Mouse (Mus musculus): ENCODE data around the gene Gm10964.
"Not testable (repeated sequence)": the region's sequence is repeated elsewhere in the genome, so short reads cannot be mapped to it uniquely, and the experiment has no call there.

Gene Gm10964

DNA sequence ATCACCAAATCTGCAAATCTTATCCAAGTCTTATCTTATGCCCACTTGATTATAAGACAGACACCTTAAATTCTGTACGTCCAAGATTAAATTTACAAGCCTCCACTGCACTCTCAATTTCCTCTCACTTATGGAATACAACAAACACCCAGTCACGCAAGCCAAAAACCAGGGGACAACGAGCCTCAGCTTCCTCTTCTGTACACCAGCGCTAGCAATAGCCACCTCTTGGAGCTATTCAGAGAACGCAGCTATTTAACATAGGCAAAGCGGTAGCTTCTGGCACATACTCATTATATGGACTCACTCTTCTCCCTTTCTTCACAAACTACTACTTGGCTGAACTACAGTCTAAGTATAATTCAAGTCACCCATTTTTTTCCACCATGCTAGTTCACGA lies 40.0 kb downstream of the Gm10964 start:
- DNase-seq (ENCODE audit: low spot score): no peak

DNA sequence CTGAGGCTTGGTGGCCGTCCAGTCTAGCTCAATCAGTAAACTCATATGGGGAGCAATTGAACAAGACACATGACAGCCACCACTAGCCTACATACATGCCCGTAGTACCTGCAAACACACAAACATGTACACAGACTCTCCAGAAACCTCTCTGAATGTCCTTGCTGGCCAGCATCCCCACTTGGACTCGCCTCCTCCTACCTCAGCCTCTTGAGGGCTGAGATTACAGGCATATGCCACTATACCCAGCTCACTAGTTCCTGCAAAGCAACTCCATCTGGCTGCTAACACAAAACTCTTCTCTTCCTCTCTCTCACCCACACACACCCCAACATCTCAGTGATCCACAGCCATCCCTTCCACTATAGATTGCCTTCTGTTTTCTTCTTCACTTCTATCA lies 41.1 kb downstream of the Gm10964 start:
- DNase-seq (ENCODE audit: low spot score): no peak

DNA sequence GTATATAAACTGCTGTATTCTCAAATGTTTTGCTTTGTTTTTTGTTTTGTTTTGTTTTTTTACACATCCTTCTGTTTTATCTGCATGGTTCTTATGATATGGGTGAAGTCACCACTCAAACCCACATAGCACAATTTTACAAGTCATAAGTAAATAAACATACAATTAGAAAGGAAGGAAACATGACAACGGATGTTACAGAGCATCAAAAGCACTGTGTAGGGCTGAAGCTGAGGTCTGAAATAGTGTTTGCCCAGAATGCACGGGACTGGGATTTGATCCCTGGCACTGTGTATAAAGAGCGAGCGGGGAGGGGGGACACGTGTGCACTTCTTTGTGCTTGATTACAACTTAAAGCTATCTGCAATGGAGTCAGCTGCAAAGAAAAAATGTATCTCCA lies 41.6 kb downstream of the Gm10964 start:
- DNase-seq (ENCODE audit: low spot score): no peak

DNA sequence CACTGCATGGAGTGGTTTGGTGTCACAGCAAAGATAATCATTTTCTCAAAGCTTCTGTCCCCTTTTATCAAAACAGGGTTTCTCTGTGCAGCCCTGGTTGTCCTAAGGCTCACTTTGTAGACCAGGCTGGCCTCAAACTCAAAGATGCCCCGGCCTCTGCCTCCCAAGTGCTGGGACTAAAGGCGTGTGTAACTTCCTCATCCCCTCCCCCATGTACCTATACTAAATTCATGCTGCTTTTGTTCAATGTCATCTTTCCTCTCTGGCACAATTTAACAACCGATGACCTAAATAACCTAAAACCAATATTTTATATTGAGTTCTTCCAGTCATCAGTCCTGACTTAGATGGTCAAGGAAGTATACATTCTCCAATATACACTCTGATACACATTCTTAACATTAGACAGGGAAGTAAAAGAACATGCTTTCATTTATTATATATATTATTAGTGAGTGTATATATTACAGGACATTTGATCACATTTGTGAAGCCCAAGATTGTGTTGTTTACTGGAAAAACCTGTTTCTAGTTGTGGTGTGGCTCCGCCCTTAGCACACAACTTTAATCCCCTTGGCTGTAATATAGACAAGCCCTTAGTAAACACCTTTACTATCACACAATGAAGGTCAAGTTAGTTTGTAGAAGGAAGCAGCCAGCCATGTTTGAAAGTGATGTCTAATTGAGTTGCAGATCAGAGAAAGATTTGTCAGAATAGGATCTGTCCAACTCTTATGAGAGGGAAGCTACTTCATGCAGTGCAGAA lies 43.9 kb downstream of the Gm10964 start:
- no peak for DNase-seq (ENCODE audit: low spot score)

DNA sequence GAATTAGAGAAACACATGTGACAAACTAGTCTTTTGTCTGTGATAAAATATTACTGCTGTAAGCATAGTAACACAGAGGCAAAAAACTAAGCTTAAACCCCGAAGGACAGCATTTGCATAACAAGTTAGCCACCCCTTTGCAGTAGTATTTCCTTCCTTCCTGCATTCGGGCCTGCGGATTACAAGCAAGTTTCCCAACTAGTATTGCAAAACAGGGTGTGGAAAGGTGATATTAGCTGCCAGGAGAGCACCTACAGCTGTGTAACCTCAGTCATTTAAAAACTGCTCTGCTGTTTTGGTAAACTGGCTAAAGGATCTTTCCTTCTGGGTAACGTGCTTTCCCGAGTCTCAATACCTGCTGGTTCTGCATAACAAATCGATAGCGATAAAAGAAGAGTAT lies 48.1 kb downstream of the Gm10964 start:
- DNase-seq (ENCODE audit: low spot score): no peak

DNA sequence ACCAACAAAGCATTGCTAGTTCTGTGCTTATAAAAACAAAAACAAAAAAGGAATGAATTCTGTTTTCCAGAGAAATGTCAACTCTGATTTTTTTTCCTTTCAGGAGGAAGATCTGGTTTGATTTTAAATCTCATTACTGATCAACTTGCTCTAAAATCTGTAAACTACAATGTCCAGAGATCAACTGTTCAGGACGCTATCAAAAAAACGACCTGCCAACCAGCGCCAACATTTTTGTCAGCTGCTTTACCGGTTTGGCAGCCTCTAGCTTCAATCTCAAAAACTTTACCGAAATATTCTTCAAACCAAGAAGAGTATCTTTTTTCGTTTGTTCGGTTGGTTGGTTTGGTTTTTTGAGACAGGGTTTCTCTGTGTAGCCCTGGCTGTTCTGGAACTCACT lies 49.9 kb downstream of the Gm10964 start:
- no peak for DNase-seq (ENCODE audit: low spot score)

DNA sequence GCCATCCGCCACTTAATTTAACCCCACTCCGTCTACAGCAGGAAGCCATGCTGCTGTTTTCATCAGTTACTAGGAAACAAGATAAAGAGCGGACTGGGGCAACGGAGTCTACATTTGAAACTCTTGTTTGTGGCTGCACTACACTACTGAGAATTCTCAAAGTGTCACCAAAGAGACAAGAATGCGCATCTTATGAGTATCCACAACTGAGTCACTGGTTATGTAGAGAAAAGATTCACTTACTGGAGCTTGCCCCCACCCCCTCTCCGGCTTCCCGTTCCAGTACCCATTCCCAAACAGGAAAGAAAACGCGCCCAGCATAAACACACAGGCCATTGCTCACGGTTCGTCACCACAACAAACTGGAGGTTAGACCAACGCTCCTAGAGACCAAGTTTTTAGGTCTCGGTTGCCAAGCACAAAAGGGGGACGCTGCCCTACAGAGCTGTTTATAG lies 50.8 kb downstream of the Gm10964 start:
- peak; percentile 49 for DNase-seq (ENCODE audit: low spot score)

DNA sequence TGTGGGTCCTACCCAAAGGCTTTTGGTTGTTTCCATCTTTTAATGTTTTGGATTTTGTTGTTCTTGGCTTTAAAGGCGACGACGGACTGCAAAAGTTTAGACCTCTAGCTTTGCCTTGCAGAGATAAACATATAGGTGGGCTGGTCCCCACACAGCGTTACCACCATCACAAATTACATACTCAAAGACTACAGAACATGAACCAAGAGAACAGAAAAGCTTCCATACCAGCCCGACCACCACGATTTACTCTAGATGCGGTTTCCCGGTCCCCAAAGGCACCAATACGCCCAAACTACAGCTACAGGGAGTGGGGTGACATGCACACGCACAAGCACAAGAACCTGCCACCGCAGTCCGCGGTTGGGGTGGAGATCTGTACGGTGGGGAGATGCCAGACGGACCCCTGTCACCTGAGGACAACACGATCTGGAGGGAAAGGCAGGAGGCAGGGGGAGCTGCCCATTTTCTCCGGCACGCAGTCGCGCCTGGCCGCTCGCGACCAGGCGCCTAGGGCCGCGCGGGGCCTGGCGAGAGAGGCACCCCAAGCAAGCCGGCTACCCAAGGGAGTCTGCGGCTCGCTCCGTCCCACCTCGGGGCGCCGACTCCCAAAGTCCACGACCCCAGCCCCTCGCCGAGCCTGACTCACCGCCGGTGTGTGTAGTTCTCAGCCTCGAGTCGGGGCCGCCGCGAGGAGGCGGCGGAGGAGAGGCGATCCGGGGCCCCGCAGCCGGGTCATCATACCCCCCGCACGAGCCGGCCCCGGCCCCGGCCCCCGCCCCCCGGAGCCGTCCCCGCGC lies 51.4 kb downstream of the Gm10964 start:
- peak; percentile 27 for DNase-seq (ENCODE audit: low spot score)

DNA sequence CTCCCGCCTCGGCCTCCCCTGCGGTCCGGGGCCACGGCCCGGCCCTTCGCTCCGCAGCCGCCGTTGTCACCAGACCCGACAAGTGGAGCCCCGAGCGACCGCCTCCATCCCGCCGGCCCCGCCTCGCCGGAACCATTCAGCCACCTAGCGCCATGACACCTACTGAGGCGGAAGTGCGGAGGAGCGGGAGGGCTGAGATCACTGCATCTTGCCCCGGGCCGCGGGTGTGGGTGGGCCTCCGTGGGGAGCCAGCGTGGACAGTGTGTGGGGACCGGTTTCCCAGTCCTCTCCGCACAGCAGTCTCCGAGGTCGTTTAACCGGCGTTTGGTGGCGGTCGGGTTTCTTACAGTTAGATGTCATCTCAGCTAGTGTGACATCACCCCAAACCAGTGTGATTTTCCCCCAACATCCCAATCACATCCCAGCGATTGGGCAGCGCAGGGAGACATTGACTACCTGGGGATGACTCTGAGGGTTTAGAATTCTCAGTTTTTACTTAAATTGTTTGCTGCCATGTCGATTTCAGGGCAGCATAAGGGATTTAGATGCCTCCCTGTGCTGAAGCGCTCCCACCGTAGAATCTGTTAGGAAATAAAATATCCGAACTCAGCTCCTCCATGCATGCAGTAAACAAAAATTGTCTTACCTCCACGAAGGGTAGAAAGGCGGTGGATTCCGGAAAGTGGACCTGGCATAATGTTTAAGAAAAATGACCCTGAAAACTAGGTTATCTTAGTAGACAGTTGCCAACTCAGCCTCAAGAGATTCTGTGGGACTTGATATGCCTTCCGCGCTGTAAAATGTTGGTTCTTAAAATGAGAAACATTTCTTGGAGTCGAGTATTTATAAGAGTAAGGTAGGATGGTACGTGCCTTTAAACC lies 52.3 kb downstream of the Gm10964 start, which contains the start of gene Hipk1:
Gene Hipk1 (minus strand): TSS at position 334 of the 881 bp plus-strand sequence.
- peak; percentile 96 for DNase-seq (ENCODE audit: low spot score)

DNA sequence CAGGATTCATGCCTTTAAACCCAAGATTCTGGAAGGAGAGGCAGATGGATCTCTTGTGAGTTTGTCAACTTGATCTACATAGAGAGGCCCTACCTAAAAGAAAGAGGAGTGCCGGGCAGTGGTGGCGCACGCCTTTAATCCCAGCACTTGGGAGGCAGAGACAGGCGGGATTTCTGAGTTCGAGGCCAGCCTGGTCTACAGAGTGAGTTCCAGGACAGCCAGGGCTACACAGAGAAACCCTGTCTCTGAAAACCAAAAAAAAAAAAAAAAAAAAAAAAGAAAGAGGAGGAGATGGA lies 52.9 kb downstream of the Gm10964 start:
- not testable (repeated sequence) for DNase-seq (ENCODE audit: low spot score)

DNA sequence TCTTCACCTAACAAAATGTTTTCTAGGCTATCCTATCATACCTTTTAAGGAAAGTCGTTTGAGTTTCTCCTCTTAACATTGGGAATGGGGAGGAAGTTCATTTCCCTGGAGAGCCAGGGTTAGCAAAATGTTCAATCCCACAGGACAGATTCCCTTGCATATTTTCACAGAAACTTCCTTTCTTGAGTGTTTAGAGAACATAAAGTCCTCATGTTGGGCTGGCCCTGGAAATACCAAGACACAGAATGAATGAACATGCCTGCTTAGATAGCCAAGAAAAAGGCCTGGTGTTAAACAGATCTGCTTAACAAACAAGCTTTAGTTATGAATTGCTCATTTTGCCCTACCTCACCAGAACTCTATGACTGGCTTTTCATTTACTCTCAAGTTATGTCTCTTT lies 53.4 kb downstream of the Gm10964 start:
- DNase-seq (ENCODE audit: low spot score): no peak
